Mouse (Mus musculus): ENCODE measurements around the gene Gpa33. TPM values are rescaled to one million over a fixed set of nuclear protein-coding genes. Genes with fewer than 3 reads are reported as not detected.

The Gpa33 gene
- total RNA-seq (2014; rRNA removed) (0.14 TPM in 1 of 2 replicates, not detected in the other), polyA plus RNA-seq (2015; fragmentation: Nextera tagmentation; extraction: Ambion mirVana) (0.17 TPM in 1 of 2 replicates, not detected in the other)

- Histone ChIP-seq H3K4me3 (ENCODE audit: low read depth, low read length) (no peak within 1 kb of the TSS), H3K9me3 (ENCODE audit: low read length) (no peaks in the 10 kb centered on the region), H3K36me3 (ENCODE audit: insufficient read depth, low read length) (no peaks in the 10 kb centered on the region), H3K4me2 (ENCODE audit: low read depth, low read length, poor library complexity, severe bottlenecking) (no peak within 1 kb of the TSS), H3K9ac (replicated peaks; ENCODE audit: low read length, poor library complexity, severe bottlenecking) (no peak within 1 kb of the TSS), H3K4me1 (ENCODE audit: insufficient read depth, low read length) (no peaks in the 10 kb centered on the region), H3K27me3 (ENCODE audit: insufficient read depth, low read length) (no peaks in the 10 kb centered on the region), H3K27ac (ENCODE audit: low read depth, low read length) (no peak within 1 kb of the TSS)
- no peak for ATAC-seq (ENCODE audit: low FRiP score)
- no peak for TF ChIP-seq CTCF (IDR thresholded peaks at IDR 0.05)
- 90% methylated on average over 4 of the region's 5 CpGs for WGBS
- DNase-seq (ENCODE audit: low spot score), result no peak
Measured at GRCm38 (mm10) chr1:166130224-166130860, at the start of gene Gpa33. Gpa33 (plus strand) TSS chr1:166130238.

DNA sequence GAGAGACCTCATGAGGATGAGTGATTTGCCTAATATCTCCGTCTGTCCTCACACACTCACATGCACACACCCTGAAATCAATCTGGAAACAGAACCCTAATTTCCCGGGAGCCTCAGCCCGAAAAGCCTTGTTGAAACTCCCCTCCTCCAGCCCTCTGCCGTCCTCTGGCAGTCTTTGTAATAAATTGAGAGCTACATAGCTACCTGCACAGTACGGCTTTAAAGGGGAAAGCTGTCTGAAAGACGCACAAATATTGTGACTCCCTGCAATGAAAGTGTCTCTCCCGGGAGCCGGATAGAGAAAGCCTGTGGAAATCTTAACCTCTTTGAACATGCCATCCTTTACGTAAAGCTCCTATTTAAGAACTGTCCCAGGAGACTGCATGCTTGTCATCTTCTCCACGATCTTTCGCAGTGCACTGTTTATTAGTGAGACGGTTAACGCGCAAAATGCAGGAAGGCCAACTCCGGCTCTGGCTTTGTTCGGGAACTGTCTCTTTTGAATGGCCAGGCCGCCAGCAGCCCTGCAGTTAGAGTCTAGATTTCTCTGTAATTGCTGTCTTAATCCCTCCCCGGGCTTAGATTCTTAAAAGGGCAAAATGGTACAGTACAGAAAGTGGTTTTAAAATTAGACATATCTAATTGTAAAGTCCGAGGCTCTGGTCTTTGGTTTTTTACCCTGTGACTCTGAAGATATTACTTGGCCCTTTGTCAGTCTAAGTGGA lies 41.4 kb upstream of the Gpa33 start:
- peak overlapping the region; percentile 20; the same call in 1 of the 2 replicates for H3K4me2 ChIP-seq (ENCODE audit: low read depth, low read length, poor library complexity, severe bottlenecking)

DNA sequence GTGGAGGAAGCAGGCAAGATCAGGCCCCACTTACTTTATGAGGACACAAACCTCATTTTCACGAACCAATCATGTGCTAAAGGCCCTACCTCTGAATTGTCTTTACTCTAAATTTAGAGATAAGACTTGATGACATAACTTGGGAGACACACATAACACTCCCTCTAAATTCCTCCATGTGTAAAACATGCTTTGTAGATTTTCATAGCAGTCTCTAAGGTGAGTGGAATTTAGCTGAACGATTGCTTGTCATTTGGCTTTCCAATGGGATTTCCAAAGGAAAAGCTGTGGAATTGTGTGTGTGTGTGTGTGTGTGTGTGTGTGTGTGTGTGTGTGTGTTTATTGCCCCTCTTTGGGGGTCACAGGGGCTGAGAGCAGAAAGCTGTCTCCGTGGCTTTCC lies 40.7 kb upstream of the Gpa33 start:
- TF ChIP-seq CTCF (IDR thresholded peaks at IDR 0.05), result no peak
- H3K9me3 ChIP-seq (ENCODE audit: low read length), result no peaks in the 10 kb centered on the region
- no peak for ATAC-seq (ENCODE audit: low FRiP score)
- 0 out of 2 replicates have a peak, but pooled peaks cover 3% of the 10 kb centered on the region for H3K4me1 ChIP-seq (ENCODE audit: insufficient read depth, low read length)
- H3K36me3 ChIP-seq (ENCODE audit: insufficient read depth, low read length), result no peaks in the 10 kb centered on the region
- H3K27me3 ChIP-seq (ENCODE audit: insufficient read depth, low read length), result no peaks in the 10 kb centered on the region
- no peak overlapping the region for H3K27ac ChIP-seq (ENCODE audit: low read depth, low read length)
- H3K4me2 ChIP-seq (ENCODE audit: low read depth, low read length, poor library complexity, severe bottlenecking), result no peak overlapping the region
- H3K4me3 ChIP-seq (ENCODE audit: low read depth, low read length), result no peak overlapping the region
- WGBS, result 72% methylated on average over 3 of the region's 3 CpGs
- no peak for DNase-seq (ENCODE audit: low spot score)
- H3K9ac ChIP-seq (replicated peaks; ENCODE audit: low read length, poor library complexity, severe bottlenecking), result no peak overlapping the region

More for the DNA sequence above, 41.4 kb upstream of the Gpa33 start:
- DNase-seq (ENCODE audit: low spot score) (peak; percentile 24), ATAC-seq (ENCODE audit: low FRiP score) (no peak)
- Histone ChIP-seq H3K27ac (ENCODE audit: low read depth, low read length) (no peak overlapping the region), H3K9ac (replicated peaks; ENCODE audit: low read length, poor library complexity, severe bottlenecking) (no peak overlapping the region), H3K27me3 (ENCODE audit: insufficient read depth, low read length) (no peaks in the 10 kb centered on the region), H3K4me1 (ENCODE audit: insufficient read depth, low read length) (0 out of 2 replicates have a peak, but pooled peaks cover 3% of the 10 kb centered on the region), H3K9me3 (ENCODE audit: low read length) (no peaks in the 10 kb centered on the region), H3K36me3 (ENCODE audit: insufficient read depth, low read length) (no peaks in the 10 kb centered on the region), H3K4me3 (ENCODE audit: low read depth, low read length) (no peak overlapping the region)
- no peak for TF ChIP-seq CTCF (IDR thresholded peaks at IDR 0.05)
- 23% methylated on average over 19 of the region's 19 CpGs for WGBS

GRCm38 (mm10) chr1:166089739-166090138 lies 40.3 kb upstream of the Gpa33 start:
- Histone ChIP-seq H3K36me3 (ENCODE audit: insufficient read depth, low read length) (no peaks in the 10 kb centered on the region), H3K4me3 (ENCODE audit: low read depth, low read length) (no peak overlapping the region), H3K27me3 (ENCODE audit: insufficient read depth, low read length) (no peaks in the 10 kb centered on the region), H3K4me2 (ENCODE audit: low read depth, low read length, poor library complexity, severe bottlenecking) (no peak overlapping the region), H3K27ac (ENCODE audit: low read depth, low read length) (no peak overlapping the region), H3K9me3 (ENCODE audit: low read length) (no peaks in the 10 kb centered on the region), H3K9ac (replicated peaks; ENCODE audit: low read length, poor library complexity, severe bottlenecking) (no peak overlapping the region), H3K4me1 (ENCODE audit: insufficient read depth, low read length) (0 out of 2 replicates have a peak, but pooled peaks cover 3% of the 10 kb centered on the region)
- no peak for TF ChIP-seq CTCF (IDR thresholded peaks at IDR 0.05)
- no peak for ATAC-seq (ENCODE audit: low FRiP score)
- WGBS, result 56% methylated on average over 4 of the region's 4 CpGs
- peak; percentile 14 for DNase-seq (ENCODE audit: low spot score)

GRCm38 (mm10) chr1:166090306-166090705 lies 39.7 kb upstream of the Gpa33 start:
- DNase-seq (ENCODE audit: low spot score), result no peak
- 0 out of 2 replicates have a peak, but pooled peaks cover 3% of the 10 kb centered on the region for H3K4me1 ChIP-seq (ENCODE audit: insufficient read depth, low read length)
- no peak overlapping the region for H3K4me2 ChIP-seq (ENCODE audit: low read depth, low read length, poor library complexity, severe bottlenecking)
- TF ChIP-seq CTCF (IDR thresholded peaks at IDR 0.05), result no peak
- H3K27me3 ChIP-seq (ENCODE audit: insufficient read depth, low read length), result no peaks in the 10 kb centered on the region
- no peaks in the 10 kb centered on the region for H3K9me3 ChIP-seq (ENCODE audit: low read length)
- H3K4me3 ChIP-seq (ENCODE audit: low read depth, low read length), result no peak overlapping the region
- no peaks in the 10 kb centered on the region for H3K36me3 ChIP-seq (ENCODE audit: insufficient read depth, low read length)
- no peak for ATAC-seq (ENCODE audit: low FRiP score)
- H3K27ac ChIP-seq (ENCODE audit: low read depth, low read length), result no peak overlapping the region
- H3K9ac ChIP-seq (replicated peaks; ENCODE audit: low read length, poor library complexity, severe bottlenecking), result no peak overlapping the region
- 94% methylated on average over 2 of the region's 2 CpGs for WGBS

DNA sequence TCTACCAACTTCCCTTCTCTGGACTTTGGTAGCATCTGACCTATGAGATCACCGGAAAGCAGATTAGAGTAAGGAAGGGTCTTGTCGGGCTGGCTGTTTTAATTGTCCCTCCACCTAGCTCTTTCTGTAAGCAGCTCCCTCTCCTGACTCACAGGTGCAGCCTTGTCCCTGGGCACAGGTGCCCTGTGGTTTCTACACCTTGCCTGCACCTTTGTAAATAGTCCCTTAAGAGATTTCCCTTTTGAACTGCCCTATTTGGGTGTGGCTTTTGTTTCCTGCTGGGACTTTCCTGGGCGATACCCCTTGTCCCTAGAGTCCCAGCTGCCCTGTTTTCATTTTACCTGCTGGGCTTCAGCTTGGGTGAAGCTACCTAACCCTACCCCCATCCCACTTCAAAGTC lies 35.6 kb upstream of the Gpa33 start:
- H3K4me1 ChIP-seq (ENCODE audit: insufficient read depth, low read length), result no peaks in the 10 kb centered on the region
- H3K27me3 ChIP-seq (ENCODE audit: insufficient read depth, low read length), result no peaks in the 10 kb centered on the region
- no peak for TF ChIP-seq CTCF (IDR thresholded peaks at IDR 0.05)
- no peaks in the 10 kb centered on the region for H3K36me3 ChIP-seq (ENCODE audit: insufficient read depth, low read length)
- 89% methylated on average over 3 of the region's 3 CpGs for WGBS
- H3K9ac ChIP-seq (replicated peaks; ENCODE audit: low read length, poor library complexity, severe bottlenecking), result no peak overlapping the region
- no peak overlapping the region for H3K27ac ChIP-seq (ENCODE audit: low read depth, low read length)
- no peak overlapping the region for H3K4me3 ChIP-seq (ENCODE audit: low read depth, low read length)
- ATAC-seq (ENCODE audit: low FRiP score) (no peak), DNase-seq (ENCODE audit: low spot score) (no peak)
- H3K9me3 ChIP-seq (ENCODE audit: low read length), result no peaks in the 10 kb centered on the region
- H3K4me2 ChIP-seq (ENCODE audit: low read depth, low read length, poor library complexity, severe bottlenecking), result no peak overlapping the region
